Mouse (Mus musculus) urinary bladder, postnatal 0 days (tissue): ENCODE data around the gene Arf1. TPM values are rescaled to one million over a fixed set of nuclear protein-coding genes. Genes with fewer than 3 reads are reported as not detected.

Experiments used
- polyA plus RNA-seq: library from polyadenylated mRNA; unstranded; fragments of >200 nt; fragmentation: Nextera tagmentation; extraction: Ambion mirVana; gene quantifications from 2 replicates; pipeline ENCODE4 v1.2.1, GENCODE M21; 2015

The Arf1 gene
- polyA plus RNA-seq, result 555 and 614 TPM in 2 replicates

GRCm38 (mm10) chr11:59228122-59228953 lies at the start of gene Arf1:
Gene Arf1 (minus strand): TSS chr11:59228270.

DNA sequence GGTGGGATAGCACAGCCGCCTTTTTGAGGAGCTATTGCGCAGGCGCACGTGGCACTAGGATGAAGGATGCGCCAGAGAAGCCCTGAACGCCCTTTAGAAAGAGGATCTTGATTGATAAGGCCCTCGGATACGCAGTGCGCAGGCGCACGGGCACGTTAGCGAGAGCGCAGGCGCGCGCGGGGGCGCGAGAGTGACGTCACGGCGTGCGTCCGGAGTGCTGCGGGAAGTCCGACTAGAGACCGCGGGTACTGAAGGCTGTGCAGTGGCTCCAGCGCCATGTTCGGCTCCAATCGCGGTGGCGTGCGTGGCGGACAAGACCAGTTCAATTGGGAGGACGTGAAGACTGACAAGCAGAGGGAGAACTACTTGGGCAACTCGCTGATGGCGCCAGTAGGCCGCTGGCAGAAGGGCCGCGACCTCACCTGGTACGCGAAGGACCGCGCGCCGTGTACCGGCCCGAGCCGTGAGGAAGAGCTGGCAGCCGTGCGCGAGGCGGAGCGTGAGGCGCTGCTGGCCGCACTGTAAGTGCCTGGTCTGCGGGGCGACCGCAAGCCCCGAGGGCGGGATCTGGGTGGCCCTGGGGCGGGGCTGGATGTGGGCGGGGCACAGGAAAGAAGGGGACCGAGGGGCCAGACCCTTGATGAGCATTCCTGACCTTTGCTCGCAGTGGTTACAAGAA lies 19.8 kb downstream of the Arf1 start, which contains the start of gene 2310033P09Rik:
Gene 2310033P09Rik (plus strand): TSS at position 169 of the 679 bp plus-strand sequence.

GRCm38 (mm10) chr11:59202081-59202995 lies 25.7 kb downstream of the Arf1 start, which contains the start of gene Mrpl55:
Gene Mrpl55 (plus strand): TSS chr11:59202486.

DNA sequence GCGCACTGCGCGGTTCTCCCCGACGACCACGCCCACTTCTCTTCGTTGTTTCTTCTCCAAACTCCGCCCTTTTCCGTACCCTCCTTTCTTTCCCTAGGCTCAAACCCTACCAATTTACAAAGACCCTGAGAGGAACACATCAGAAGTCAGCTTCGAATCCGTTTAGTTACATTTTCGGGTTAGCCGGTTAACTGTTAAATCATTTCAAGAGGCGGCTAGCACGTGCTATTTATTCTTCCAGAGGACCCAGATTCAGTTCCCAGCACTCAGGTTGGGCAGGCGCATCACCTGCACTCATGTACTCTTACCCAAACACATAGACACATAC lies 36.0 kb downstream of the Arf1 start, which contains the start of gene Guk1:
Gene Guk1 (minus strand): TSS at position 154 of the 328 bp plus-strand sequence.

DNA sequence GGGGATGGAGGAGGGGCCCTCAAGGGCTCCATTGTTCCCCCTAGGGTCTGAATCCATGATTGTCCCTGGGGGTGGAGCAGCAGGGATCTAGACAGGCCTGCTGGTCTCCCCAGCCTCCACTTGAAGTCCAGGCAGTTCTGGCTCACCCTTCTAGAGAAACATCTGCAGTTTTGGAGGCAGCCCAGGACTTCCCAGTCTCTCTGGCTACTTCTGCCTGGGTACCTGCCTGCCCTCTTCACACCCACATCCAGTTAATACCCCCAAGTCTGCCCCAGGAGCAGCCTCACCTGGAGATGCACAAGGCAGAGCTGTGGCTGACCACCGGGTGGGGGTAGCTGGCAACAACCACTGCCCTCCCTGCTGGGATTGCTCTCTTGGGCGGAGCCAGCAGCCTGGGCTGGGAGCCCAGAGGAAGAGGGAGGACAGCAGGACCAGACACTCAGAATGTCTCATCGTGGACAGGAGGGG lies 45.2 kb downstream of the Arf1 start, which contains the start of gene Gjc2:
Gene Gjc2 (minus strand): TSS at position 350 of the 468 bp plus-strand sequence.

DNA sequence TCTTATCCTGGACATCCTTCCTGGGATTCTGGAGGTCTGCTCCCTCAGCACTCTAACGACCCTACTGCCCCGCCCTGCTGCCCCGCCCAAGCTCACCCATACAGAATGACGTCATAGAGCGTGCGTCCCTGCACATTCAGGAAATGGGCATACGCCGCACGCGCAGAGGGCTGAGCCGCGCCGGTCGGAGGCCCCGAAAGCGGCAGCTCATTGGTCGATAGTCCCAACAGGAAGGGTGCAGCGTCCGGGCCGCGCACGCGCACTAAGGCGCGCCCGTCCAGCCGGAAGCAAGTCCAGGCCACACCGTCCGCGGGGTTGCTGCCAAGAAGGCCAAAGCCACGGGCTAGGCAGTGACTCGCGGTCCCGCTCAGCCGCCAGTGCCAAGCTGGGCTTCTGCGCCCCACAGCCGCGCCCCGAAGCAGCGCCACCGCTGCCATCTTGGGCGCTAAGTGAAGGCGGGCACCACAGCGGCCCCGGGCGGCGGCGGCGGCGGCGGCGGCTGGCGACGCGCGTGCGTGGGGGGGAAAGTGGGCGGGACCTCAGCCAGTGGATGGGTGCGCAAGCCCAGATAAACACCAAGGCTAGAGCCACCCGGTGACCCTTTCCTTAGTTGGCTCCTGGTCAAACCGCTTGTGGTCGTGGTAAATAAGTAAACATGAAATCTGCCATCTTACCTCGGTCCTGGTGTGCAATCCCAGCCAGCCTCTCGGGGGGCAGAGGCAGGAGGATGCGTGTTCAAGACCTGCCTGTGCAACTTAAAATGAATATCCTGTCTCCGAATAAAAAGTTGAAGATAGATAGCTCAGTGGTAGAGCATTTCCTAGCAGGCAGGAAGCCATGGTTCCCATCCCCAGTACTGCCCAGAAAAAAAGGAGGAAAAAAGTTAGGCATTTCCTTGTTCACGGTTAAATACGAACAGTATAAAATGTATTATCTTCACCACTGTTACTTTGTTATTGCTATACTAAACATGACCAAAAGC lies 64.5 kb downstream of the Arf1 start, which contains the start of gene Iba57:
Gene Iba57 (minus strand): TSS at position 485 of the 982 bp plus-strand sequence.

Other genes starting within 250 kb of the Arf1 start
- gene Obscn, start 91.9 kb downstream of the Arf1 start, polyA plus RNA-seq, result 0.26 and 0.33 TPM in 2 replicates
- gene Iba57, start 64.5 kb downstream of the Arf1 start, polyA plus RNA-seq, result 3.2 and 3.8 TPM in 2 replicates
- 3.4 and 3.7 TPM in 2 replicates for gene Gjc2, start 45.1 kb downstream of the Arf1 start, polyA plus RNA-seq
- gene Guk1, start 36.1 kb downstream of the Arf1 start, polyA plus RNA-seq, result 113 and 118 TPM in 2 replicates
- gene Mrpl55, start 25.8 kb downstream of the Arf1 start, polyA plus RNA-seq, result 79.7 and 89.8 TPM in 2 replicates
- 16.2 and 16.7 TPM in 2 replicates for gene 2310033P09Rik, start 19.9 kb downstream of the Arf1 start, polyA plus RNA-seq
- 0.05 TPM in 1 of 2 replicates, not detected in the other for gene Wnt3a, start 62.5 kb upstream of the Arf1 start, polyA plus RNA-seq
- gene Wnt9a, start 78.7 kb upstream of the Arf1 start, polyA plus RNA-seq, result 9.9 and 11.7 TPM in 2 replicates
- 0.10 TPM in 1 of 2 replicates, not detected in the other for gene Prss38, start 147.4 kb upstream of the Arf1 start, polyA plus RNA-seq
- gene Jmjd4, start 221.8 kb upstream of the Arf1 start, polyA plus RNA-seq, result 6.0 and 6.1 TPM in 2 replicates
- 62.6 and 71.1 TPM in 2 replicates for gene Snap47, start 222.9 kb upstream of the Arf1 start, polyA plus RNA-seq
- gene Zfp867, start 244.2 kb upstream of the Arf1 start, polyA plus RNA-seq, result 4.6 and 4.9 TPM in 2 replicates